Mouse (Mus musculus) stomach, embryonic 16.5 days (tissue): ENCODE results near the gene Stat5b. TPM values are rescaled to one million over a fixed set of nuclear protein-coding genes. Genes with fewer than 3 reads are reported as not detected.
A peak's percentile ranks its signal among the peaks of the same experiment; 100 is the strongest.

Source experiments
- ATAC-seq: fragments of 200-750 bp; cut with Nextera tagmentation; 2 replicates; pipeline ENCODE4 v1.8.0; 2017; ENCODE audit warnings: moderate number of reproducible peaks, moderate TSS enrichment; ENCODE audit not compliant: insufficient read depth, low FRiP score
- H3K27ac ChIP-seq: fragments of 300-500 bp; sonication (generic); 2 replicates; pipeline ENCODE4 v1.5.1; 2014; ENCODE audit warnings: low read length
- H3K27me3 ChIP-seq: fragments of 300-500 bp; sonication (generic); 2 replicates; pipeline ENCODE4 v1.6.1; 2014; ENCODE audit warnings: low read length, control low read depth, mixed read lengths; ENCODE audit not compliant: control insufficient read depth, insufficient read depth
- H3K36me3 ChIP-seq: fragments of 300-500 bp; sonication (generic); 2 replicates; pipeline ENCODE4 v1.6.1; 2014; ENCODE audit warnings: low read length; ENCODE audit not compliant: control insufficient read depth, insufficient read depth
- H3K4me1 ChIP-seq: fragments of 300-500 bp; sonication (generic); 2 replicates; pipeline ENCODE4 v1.6.1; 2014; ENCODE audit warnings: low read length, control low read depth, mixed read lengths; ENCODE audit not compliant: control insufficient read depth, insufficient read depth
- H3K4me2 ChIP-seq: fragments of 300-500 bp; sonication (generic); 2 replicates; pipeline ENCODE4 v1.6.1; 2014; ENCODE audit warnings: low read depth, low read length, mixed read lengths
- H3K4me3 ChIP-seq: fragments of 300-500 bp; sonication (generic); replicated peaks from 2 replicates; pipeline ENCODE4 v1.5.1; 2014; ENCODE audit warnings: mild to moderate bottlenecking, low read length
- H3K9ac ChIP-seq: fragments of 300-500 bp; sonication (generic); 2 replicates; pipeline ENCODE4 v1.6.1; 2014; ENCODE audit warnings: low read length
- H3K9me3 ChIP-seq: fragments of 300-500 bp; sonication (generic); replicated peaks from 2 replicates; pipeline ENCODE4 v1.6.1; 2016; ENCODE audit warnings: low read length, control low read depth; ENCODE audit not compliant: control insufficient read depth
- WGBS: fragments of 180-500 bp; shearing (Covaris S2); extraction: QIAGEN DNeasy Blood & Tissue Kit; methylation state at CpG from one replicate; pipeline ENCODE4 v1.1.7; 2014; 5-methylcytosine and 5-hydroxymethylcytosine counted together
- polyA plus RNA-seq: library from polyadenylated mRNA; unstranded; fragments of >200 nt; fragmentation: Nextera tagmentation; extraction: Ambion mirVana; gene quantifications from 2 replicates; pipeline ENCODE4 v1.2.1, GENCODE M21; 2015

Gene Stat5b
- polyA plus RNA-seq, 1 experiment from 2014 or later = 27.4 TPM

DNA sequence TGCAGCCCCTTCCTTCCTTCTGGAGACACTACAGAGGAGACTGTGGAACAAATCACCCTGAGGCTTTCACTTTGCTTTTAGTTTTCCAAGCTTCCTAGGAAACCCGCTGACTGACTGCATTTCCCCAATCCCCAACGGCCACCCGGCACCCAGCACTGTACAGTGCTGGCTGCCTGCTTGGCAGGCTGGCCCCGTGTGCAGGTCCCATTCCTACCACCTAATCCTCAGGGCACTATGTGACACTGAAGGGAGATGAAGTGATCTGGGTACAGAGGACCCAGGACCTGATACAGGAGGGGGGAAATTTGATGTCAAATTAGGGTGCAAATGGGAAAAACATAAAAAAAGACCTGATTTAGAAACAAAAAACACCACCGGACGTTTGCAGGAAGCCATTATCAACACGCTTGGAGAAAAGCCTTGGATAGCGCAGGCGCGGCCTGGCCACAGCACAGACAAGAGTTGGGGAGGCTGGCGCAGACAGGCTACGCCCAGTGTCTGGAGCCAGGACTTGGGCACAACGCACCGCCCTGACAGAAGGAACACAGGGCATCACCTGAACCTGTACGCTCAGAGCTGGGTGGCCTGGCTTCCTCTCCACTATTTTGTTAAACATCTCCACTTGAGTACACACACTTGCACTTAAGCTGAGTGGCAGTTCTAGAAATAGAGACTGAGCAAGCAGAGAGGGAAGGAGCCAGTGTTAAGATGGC, 68.6 kb downstream of the Stat5b start:
- WGBS = 84% methylated on average over 15 of the region's 15 CpGs
- Histone ChIP-seq H3K36me3 (peaks cover 6% of the 10 kb centered on the region), H3K27me3 (no peaks in the 10 kb centered on the region), H3K27ac (no peak overlapping the region), H3K4me2 (no peak overlapping the region), H3K4me1 (no peaks in the 10 kb centered on the region), H3K9ac (no peak overlapping the region), H3K9me3 (no peaks in the 10 kb centered on the region), H3K4me3 (no peak overlapping the region)
- no peak for ATAC-seq

DNA sequence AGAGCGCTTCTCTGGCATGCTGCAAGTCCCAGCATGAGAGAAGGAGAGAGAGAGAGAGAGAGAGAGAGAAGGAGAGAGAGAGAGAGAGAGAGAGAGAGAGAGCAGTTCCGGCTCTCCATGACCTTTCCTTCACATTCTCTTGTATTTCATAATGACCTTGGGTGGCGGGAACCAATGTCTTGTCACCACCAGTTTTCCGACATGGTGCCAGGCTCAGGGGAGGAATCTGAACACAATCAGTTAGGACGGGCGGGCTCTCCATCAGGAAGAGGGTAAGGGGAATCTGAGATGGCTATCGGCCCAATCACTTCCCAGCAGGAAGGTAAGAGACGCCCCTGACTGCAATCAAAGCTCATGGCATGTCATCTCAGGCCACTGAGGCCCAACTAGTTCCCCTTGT, 70.3 kb downstream of the Stat5b start:
- H3K9ac ChIP-seq = no peak overlapping the region
- H3K4me2 ChIP-seq = no peak overlapping the region
- no peaks in the 10 kb centered on the region for H3K27me3 ChIP-seq
- 88% methylated on average over 8 of the region's 8 CpGs for WGBS
- H3K27ac ChIP-seq = no peak overlapping the region
- no peaks in the 10 kb centered on the region for H3K9me3 ChIP-seq
- H3K4me1 ChIP-seq = no peaks in the 10 kb centered on the region
- H3K36me3 ChIP-seq = peaks cover 6% of the 10 kb centered on the region
- no peak for ATAC-seq
- no peak overlapping the region for H3K4me3 ChIP-seq

DNA sequence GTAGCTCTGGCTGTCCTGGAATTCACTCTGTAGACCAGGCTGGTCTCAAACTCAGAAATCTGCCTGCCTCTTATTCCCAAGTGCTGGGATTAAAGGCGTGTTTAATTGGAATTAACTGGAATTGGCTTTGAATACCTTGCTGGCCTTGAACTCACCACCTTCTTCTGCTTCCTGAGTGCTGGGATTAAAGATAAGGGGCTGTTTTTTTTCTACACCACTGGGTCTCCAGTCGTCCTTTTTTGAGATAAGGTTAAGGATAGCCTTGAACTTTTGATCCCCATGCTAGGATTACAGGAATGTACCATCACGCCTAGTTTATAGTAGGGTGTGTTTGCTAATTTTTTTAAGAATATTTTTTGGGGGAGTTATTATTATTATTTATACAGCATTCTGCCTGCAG, 72.5 kb downstream of the Stat5b start:
- Histone ChIP-seq H3K4me3 (no peak overlapping the region), H3K9me3 (no peaks in the 10 kb centered on the region), H3K27me3 (no peaks in the 10 kb centered on the region), H3K9ac (no peak overlapping the region), H3K4me1 (no peaks in the 10 kb centered on the region), H3K36me3 (peaks cover under 1% of the 10 kb centered on the region; the same call in 1 of the 2 replicates), H3K27ac (no peak overlapping the region), H3K4me2 (no peak overlapping the region)
- 65% methylated on average over 3 of the region's 3 CpGs for WGBS
- no peak for ATAC-seq

DNA sequence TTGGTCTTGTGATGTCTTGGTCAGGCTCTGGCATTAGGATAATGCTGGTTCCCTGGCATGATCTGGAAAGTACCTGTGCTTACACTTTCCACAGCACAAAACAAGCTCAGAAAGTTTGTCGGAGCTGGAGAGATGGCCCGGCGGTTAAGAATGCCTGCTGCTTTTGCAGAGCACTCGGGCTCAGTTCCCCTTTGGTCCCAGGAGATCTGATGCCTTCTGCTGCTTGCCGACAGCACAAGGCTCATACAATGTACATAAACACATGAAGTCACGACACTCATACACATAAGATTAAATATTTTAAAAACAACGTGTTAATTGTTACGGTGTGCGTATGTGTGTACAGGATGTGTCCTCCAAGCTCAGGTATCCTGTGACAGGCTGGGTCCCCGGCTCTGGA, 74.6 kb downstream of the Stat5b start:
- Histone ChIP-seq H3K4me3 (no peak overlapping the region), H3K9ac (no peak overlapping the region), H3K27me3 (no peaks in the 10 kb centered on the region), H3K36me3 (no peaks in the 10 kb centered on the region), H3K4me2 (no peak overlapping the region), H3K9me3 (no peaks in the 10 kb centered on the region), H3K4me1 (no peaks in the 10 kb centered on the region), H3K27ac (no peak overlapping the region)
- ATAC-seq = no peak
- WGBS = 79% methylated on average over 10 of the region's 10 CpGs

DNA sequence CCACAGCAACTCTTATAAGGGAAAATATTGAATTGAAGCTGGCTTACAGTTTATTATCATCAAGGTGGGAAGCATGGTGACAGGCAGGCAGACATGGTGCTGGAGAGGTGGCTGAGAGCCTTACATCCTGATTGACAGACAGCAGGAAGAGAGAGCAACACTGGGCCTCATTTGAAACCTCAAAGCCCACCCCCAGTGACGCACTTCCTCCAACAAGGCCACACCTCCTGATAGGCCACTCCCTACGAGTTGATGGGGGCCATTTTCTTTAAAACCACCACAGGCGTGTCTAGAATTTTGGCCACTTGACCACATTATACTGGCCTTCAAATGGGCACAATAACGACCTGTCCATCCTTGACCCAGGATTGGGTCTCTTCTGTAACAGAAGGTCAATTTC, 76.3 kb downstream of the Stat5b start:
- 82% methylated on average over 4 of the region's 4 CpGs for WGBS
- no peak for ATAC-seq
- no peak overlapping the region for H3K9ac ChIP-seq
- no peak overlapping the region for H3K4me2 ChIP-seq
- H3K27ac ChIP-seq = no peak overlapping the region
- no peaks in the 10 kb centered on the region for H3K9me3 ChIP-seq
- peaks cover 6% of the 10 kb centered on the region for H3K4me1 ChIP-seq
- no peaks in the 10 kb centered on the region for H3K36me3 ChIP-seq
- H3K27me3 ChIP-seq = no peaks in the 10 kb centered on the region
- H3K4me3 ChIP-seq = no peak overlapping the region

DNA sequence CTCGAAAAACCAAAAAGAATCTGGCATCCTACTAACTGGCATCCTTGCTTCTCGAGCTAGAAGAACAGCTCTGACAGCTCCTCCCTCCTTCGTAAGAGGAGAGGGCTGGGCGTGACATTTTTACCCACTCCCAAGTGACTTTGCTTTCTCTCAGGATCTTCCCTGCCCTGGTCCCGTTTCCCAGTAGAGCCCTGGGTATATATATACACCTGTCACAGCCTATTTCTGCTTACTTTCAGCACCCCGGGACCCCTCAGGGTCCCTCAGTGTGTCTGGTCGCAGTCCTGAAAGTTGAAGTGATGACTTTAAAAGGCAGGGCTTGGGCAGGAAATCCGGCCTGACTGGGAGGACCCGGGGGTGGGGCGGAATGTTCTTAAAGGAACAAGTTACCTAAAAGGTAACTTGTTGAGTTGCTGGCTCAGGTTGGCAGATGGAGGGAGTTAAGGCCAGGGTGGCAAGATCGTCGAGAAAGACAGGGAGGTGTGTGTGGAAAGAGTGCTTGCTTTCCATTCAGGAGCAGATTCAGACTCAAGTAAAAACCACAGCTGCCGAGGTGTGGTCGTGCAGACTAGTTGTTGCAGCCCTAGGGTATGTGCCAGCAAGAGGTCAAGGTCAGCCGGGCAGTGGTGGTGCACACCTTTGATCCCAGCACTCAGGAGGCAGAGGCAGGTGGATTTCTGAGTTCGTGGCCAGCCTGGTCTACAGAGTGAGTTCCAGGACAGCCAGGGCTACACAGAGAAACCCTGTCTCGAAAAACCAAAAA, 79.7 kb downstream of the Stat5b start, which contains the start of gene Ghdc:
Ghdc (minus strand) TSS at position 312 of the 763 bp plus-strand sequence.
- Histone ChIP-seq H3K36me3 (no peaks in the 10 kb centered on the region), H3K9ac (peak within 1 kb of the TSS; percentile 83), H3K4me1 (peaks cover 6% of the 10 kb centered on the region), H3K4me3 (peak within 1 kb of the TSS; percentile 87), H3K9me3 (no peaks in the 10 kb centered on the region), H3K4me2 (peak within 1 kb of the TSS; percentile 57), H3K27me3 (no peaks in the 10 kb centered on the region), H3K27ac (peak within 1 kb of the TSS; percentile 71; the same call in 1 of the 2 replicates)
- WGBS = 12% methylated on average over 17 of the region's 17 CpGs
- peak; percentile 75; the same call in 1 of the 2 replicates for ATAC-seq

DNA sequence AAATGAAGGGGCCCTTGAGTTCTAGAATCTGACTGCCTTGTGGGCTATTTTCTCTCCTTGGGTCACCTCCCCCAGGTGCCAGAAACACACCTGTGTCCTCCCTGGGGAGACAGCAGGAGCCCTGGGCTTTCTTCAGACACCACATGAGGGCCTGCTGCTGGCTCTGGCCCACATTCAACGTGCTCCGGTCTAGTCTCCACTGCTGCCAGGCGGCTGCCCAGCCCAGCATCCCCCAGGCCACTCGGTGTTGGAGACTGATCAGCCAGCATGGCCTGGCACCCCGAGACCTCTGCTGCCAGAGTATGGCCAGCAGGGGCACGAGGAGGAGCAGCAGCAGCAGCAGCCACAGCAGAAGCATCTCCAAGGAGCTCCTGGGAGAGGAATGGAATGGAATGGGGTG, 80.5 kb downstream of the Stat5b start:
- no peak for ATAC-seq
- no peaks in the 10 kb centered on the region for H3K36me3 ChIP-seq

DNA sequence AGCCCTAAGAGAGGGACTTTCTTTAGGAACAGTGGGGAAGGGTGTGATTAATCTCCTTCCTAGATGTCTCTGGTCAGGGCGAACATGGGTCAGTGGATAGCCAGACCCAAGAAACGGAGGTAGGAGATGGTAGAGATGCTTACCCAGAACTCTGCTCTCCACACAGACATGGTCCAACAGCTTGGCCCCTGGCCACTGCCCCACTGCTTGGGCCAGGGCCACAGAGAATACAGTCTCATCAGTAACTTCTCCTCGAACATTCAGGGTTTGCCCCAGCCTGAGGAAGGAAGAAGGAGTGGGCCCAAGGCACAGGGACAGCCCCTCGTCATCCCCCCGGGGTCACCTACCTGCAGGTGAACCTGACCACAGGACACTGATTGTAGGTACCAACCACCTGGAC, 82.7 kb downstream of the Stat5b start:
- Histone ChIP-seq H3K4me3 (no peak overlapping the region), H3K4me2 (no peak overlapping the region), H3K9me3 (no peaks in the 10 kb centered on the region), H3K27ac (no peak overlapping the region), H3K36me3 (no peaks in the 10 kb centered on the region), H3K9ac (no peak overlapping the region), H3K4me1 (peaks cover 6% of the 10 kb centered on the region), H3K27me3 (peaks cover 2% of the 10 kb centered on the region)
- 83% methylated on average over 5 of the region's 5 CpGs for WGBS
- no peak for ATAC-seq

More for the DNA sequence above, 80.5 kb downstream of the Stat5b start:
- peak overlapping the region; percentile 57 for H3K4me2 ChIP-seq
- peak overlapping the region; percentile 83 for H3K9ac ChIP-seq
- H3K27me3 ChIP-seq = no peaks in the 10 kb centered on the region
- 57% methylated on average over 6 of the region's 6 CpGs for WGBS
- H3K4me3 ChIP-seq = peak overlapping the region; percentile 87
- no peaks in the 10 kb centered on the region for H3K9me3 ChIP-seq
- no peak overlapping the region for H3K27ac ChIP-seq
- peaks cover 6% of the 10 kb centered on the region for H3K4me1 ChIP-seq

DNA sequence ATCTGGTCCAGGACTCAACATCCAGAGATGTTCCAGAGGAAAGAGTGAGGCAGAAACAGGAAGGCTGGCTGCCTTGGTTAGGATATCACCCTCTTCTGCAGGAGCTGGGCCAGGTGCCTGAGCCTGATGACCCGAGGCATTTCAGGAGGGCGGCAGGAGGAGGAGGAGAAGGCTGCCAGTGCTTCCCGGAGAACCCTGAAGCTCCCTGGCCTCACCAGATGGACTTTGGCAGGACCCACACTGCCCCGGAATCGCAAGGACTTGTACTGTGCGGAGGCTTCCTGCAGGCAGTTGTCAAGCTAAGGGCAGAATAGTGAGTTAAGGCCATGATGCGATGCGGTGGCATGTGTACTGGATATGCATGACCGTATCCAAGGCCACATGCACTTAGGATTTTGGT, 83.8 kb downstream of the Stat5b start:
- no peak for ATAC-seq
- no peaks in the 10 kb centered on the region for H3K9me3 ChIP-seq
- peaks cover 9% of the 10 kb centered on the region for H3K4me1 ChIP-seq
- WGBS = 80% methylated on average over 9 of the region's 9 CpGs
- H3K36me3 ChIP-seq = no peaks in the 10 kb centered on the region
- H3K4me2 ChIP-seq = no peak overlapping the region
- H3K9ac ChIP-seq = no peak overlapping the region
- H3K27me3 ChIP-seq = peaks cover 10% of the 10 kb centered on the region
- no peak overlapping the region for H3K27ac ChIP-seq
- H3K4me3 ChIP-seq = no peak overlapping the region
